15 mouse cellular contexts compared by ENCODE assay signal in genomic region chr6:96840634-96841033, GRCm38 (mm10).
"Had no signal": no experiment of that assay in that cellular context is flagged by ENCODE, and none has a peak within 500 bp of the region (broad histone marks: within the 10 kb centered on the region; RNA-seq: fewer than 3 reads in every experiment).

No protein-coding gene starts in this region.

- H3K27me3 ChIP-seq: neural tube, embryonic 15.5 days; stomach, embryonic 15.5 days had no signal

- H3K4me3 ChIP-seq: neural tube, embryonic 15.5 days; stomach, embryonic 15.5 days had no signal

- H3K4me1 ChIP-seq: stomach, embryonic 15.5 days had no signal

- H3K27ac ChIP-seq: neural tube, embryonic 15.5 days; stomach, embryonic 15.5 days; stomach, postnatal 0 days had no signal

- H3K9me3 ChIP-seq: stomach, embryonic 15.5 days had no signal

- H3K9ac ChIP-seq: neural tube, embryonic 15.5 days; stomach, embryonic 15.5 days had no signal

- H3K36me3 ChIP-seq: neural tube, embryonic 15.5 days; stomach, embryonic 15.5 days had no signal

- DNase-seq: retina, postnatal 1 day; right cerebral cortex, adult 18-20 months; right cerebral cortex, postnatal 14 days; right cerebral cortex, postnatal 25 days; right cerebral cortex, postnatal 4 days; spleen, adult 18-20 months; thymus, adult 18-20 months; thymus, adult 2 months; thymus, postnatal 14 days; thymus, postnatal 25 days; thymus, postnatal 36 days; thymus, postnatal 4 days had no signal

- H3K4me2 ChIP-seq: neural tube, embryonic 15.5 days; stomach, embryonic 15.5 days had no signal
